Mouse (Mus musculus): Measurements from ENCODE around the gene Smurf1.

DNA sequence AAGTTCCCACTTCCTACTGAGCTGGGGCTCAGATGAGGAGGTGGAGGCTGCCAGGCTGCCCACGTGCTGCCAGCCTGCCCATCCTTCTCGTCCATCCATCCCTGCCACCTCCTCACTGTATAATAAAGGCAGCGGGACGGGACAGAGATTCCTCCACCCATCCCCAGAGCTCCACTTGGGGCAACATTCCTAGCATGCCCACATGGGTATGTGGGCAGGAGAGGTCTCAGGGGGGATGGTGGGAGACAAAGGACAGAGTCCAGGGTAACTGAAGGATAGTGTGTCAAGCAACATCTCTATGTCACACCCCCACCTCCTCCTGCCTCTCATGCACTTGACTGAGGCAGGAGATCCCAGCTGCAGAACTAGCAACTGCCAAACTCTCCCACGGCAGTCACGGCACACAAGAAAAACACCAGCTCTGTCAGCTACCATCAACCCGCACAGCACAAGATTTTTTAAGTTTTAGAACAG, 51.2 kb downstream of the Smurf1 start:
- TF ChIP-seq HCFC1 (IDR thresholded peaks at IDR 0.05; ENCODE audit: borderline replicate concordance, insufficient read depth, low read length) (no peak), MAFK (IDR thresholded peaks at IDR 0.05; ENCODE audit: insufficient read depth, low read depth, low read length) (no peak)

Data from ES-E14 (cell line).